Mouse (Mus musculus) mesoderm, embryonic 11.5 days (tissue): ENCODE data around the gene Igsf10.

Source experiments
- DNase-seq: peaks from one replicate; pipeline ENCODE4 v3.0.0-alpha.2; 2012; ENCODE audit warnings: low read depth, low spot score

The Igsf10 gene

GRCm38 (mm10) chr3:59290551-59290950 lies 53.6 kb downstream of the Igsf10 start:
- no peak for DNase-seq

- no peak for DNase-seq
Observed at GRCm38 (mm10) chr3:59278620-59279019, 65.6 kb downstream of the Igsf10 start.

- no peak for DNase-seq
Observed at GRCm38 (mm10) chr3:59278254-59278533, 66.0 kb downstream of the Igsf10 start.

- peak; percentile 68 for DNase-seq
Observed at GRCm38 (mm10) chr3:59277502-59278253, 66.5 kb downstream of the Igsf10 start.

- DNase-seq: no peak
Observed at GRCm38 (mm10) chr3:59270811-59271210, 73.4 kb downstream of the Igsf10 start.
